Mouse (Mus musculus): ENCODE measurements around the gene Olfr1328. TPM values are rescaled to one million over a fixed set of nuclear protein-coding genes. Genes with fewer than 3 reads are reported as not detected.
"Not testable (repeated sequence)": the region's sequence is repeated elsewhere in the genome, so short reads cannot be mapped to it uniquely, and the experiment has no call there.

The Olfr1328 gene
- polyA plus RNA-seq (2016; fragmentation: Nextera tagmentation; extraction: Ambion mirVana) = not detected in 2 replicates

- no peaks in the 10 kb centered on the region for H3K9me3 ChIP-seq
- no peaks in the 10 kb centered on the region for H3K4me1 ChIP-seq
- ATAC-seq (ENCODE audit: low FRiP score, low read depth) = no peak
- H3K4me2 ChIP-seq (replicated peaks) = no peak within 1 kb of the TSS
- H3K27me3 ChIP-seq (replicated peaks) = no peaks in the 10 kb centered on the region
- no peak within 1 kb of the TSS for H3K27ac ChIP-seq
- no peaks in the 10 kb centered on the region for H3K36me3 ChIP-seq
- H3K9ac ChIP-seq = no peak within 1 kb of the TSS
- no peak within 1 kb of the TSS for H3K4me3 ChIP-seq
- WGBS = 63% methylated on average over 2 of the region's 2 CpGs
Measured at GRCm38 (mm10) chr4:118938512-118938911, at the start of gene Olfr1328. TSS of gene Olfr1328 (minus strand) at chr4:118938612.

DNA sequence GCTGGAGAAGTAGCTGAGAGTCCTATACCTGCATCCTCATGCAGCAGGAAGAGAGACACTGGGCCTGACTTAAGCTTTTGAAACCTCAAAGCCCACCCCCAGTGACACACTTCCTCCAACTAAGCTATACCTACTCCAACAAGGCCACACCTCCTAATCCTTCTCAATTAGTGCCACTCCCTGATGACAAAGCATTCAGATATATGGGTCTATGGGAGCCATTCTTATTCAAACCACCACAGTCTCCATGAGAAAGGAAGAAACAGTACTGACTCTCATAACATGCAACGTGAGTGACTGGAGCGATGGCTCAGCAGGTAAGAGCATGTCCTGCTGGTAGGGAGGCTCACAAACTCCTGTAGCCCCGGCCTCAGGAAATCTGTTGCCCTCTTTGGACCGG is 46.9 kb upstream of the Olfr1328 start:
- Histone ChIP-seq H3K27me3 (replicated peaks) (0 out of 2 replicates have a peak, but pooled peaks cover 2% of the 10 kb centered on the region), H3K36me3 (no peaks in the 10 kb centered on the region), H3K4me1 (no peaks in the 10 kb centered on the region), H3K9ac (no peak overlapping the region), H3K9me3 (no peaks in the 10 kb centered on the region), H3K4me2 (replicated peaks) (no peak overlapping the region), H3K27ac (no peak overlapping the region), H3K4me3 (no peak overlapping the region)
- 89% methylated on average over 4 of the region's 4 CpGs for WGBS
- no peak for ATAC-seq (ENCODE audit: low FRiP score, low read depth)

DNA sequence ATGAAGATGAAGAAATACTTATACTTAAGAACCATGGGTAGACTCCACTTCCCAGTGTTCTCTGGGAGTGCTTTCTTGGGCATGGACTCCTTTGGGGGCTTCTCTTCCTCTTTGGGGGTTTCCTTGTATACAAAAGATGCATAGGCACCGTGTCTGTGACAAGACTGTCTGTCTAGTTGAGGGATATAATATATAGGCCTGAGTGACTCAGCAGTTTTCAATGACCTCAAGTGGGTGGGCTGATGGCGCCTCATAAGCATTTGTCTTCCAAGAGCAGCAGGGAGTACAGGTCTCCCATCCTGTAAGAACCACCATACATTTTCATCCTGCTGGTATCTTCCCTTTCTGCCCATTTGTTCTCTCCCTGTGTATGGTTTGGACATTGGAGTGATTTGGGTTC is 34.9 kb upstream of the Olfr1328 start:
- 76% methylated on average over 2 of the region's 2 CpGs for WGBS
- H3K36me3 ChIP-seq = no peaks in the 10 kb centered on the region
- H3K4me3 ChIP-seq = no peak overlapping the region
- H3K9me3 ChIP-seq = no peaks in the 10 kb centered on the region
- H3K9ac ChIP-seq = no peak overlapping the region
- ATAC-seq (ENCODE audit: low FRiP score, low read depth) = no peak
- no peak overlapping the region for H3K27ac ChIP-seq
- no peaks in the 10 kb centered on the region for H3K4me1 ChIP-seq
- H3K4me2 ChIP-seq (replicated peaks) = no peak overlapping the region
- no peaks in the 10 kb centered on the region for H3K27me3 ChIP-seq (replicated peaks)

- no peak overlapping the region for H3K4me3 ChIP-seq
- H3K27ac ChIP-seq = no peak overlapping the region
- no peak for ATAC-seq (ENCODE audit: low FRiP score, low read depth)
- no peak overlapping the region for H3K9ac ChIP-seq
- H3K27me3 ChIP-seq (replicated peaks) = no peaks in the 10 kb centered on the region
- H3K36me3 ChIP-seq = no peaks in the 10 kb centered on the region
- H3K4me2 ChIP-seq (replicated peaks) = no peak overlapping the region
- WGBS = 92% methylated on average over 15 of the region's 15 CpGs
- no peaks in the 10 kb centered on the region for H3K4me1 ChIP-seq
- H3K9me3 ChIP-seq = no peaks in the 10 kb centered on the region
Measured at GRCm38 (mm10) chr4:118967711-118968110, 29.3 kb upstream of the Olfr1328 start.

DNA sequence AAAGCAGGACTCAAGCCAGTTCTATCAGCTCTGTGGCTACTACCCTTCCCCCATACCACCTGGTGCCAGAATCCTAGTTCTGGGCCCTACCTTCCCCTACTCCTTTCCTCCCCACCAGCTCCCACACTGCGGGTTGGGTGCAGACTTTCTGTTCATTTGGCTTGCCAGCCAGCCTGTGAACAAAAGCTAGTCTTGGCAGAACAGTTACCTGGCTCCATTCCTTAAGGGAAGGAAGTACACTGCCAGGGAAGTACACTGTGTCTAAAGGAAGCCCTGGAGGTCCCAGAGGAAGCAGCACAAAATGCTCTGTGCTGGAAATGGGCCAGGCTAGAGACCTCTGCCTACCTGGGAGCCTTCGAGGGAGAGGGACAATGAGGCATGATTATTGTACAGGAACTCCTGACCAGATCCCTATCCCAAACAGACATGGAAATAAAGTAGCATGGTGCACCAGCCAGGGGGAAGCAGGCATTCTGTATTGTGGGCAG is 22.8 kb upstream of the Olfr1328 start, which contains the start of gene Lao1:
Lao1 (plus strand) TSS at position 438 of the 488 bp plus-strand sequence.
- no peak within 1 kb of the TSS for H3K27ac ChIP-seq
- no peak for ATAC-seq (ENCODE audit: low FRiP score, low read depth)
- H3K9me3 ChIP-seq = no peaks in the 10 kb centered on the region
- H3K4me2 ChIP-seq (replicated peaks) = no peak within 1 kb of the TSS
- WGBS = 81% methylated on average over 2 of the region's 2 CpGs
- H3K27me3 ChIP-seq (replicated peaks) = no peaks in the 10 kb centered on the region
- no peak within 1 kb of the TSS for H3K4me3 ChIP-seq
- H3K4me1 ChIP-seq = no peaks in the 10 kb centered on the region
- H3K36me3 ChIP-seq = no peaks in the 10 kb centered on the region
- no peak within 1 kb of the TSS for H3K9ac ChIP-seq

DNA sequence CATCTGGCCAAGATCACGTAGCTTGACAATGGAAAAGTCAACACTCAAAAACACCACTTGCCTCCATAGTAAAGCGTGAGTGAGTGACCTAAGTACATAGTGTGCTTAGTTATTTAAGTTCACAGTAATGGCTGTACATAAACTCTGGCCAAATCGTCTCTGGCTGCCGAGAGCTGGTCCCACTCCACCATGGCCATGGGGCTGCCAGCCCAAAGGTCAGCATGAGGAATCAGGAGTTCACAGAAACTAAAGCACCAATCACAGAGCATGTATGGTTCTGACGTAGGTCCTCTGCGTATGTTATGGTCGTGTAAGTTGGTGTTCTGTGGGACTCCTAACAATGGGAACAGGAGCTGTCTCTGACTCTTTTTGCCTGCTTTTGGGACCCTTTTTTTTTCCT is 20.4 kb upstream of the Olfr1328 start:
- H3K4me3 ChIP-seq = no peak overlapping the region
- H3K27ac ChIP-seq = no peak overlapping the region
- no peak overlapping the region for H3K9ac ChIP-seq
- H3K4me1 ChIP-seq = no peaks in the 10 kb centered on the region
- H3K4me2 ChIP-seq (replicated peaks) = no peak overlapping the region
- no peaks in the 10 kb centered on the region for H3K36me3 ChIP-seq
- no peak for ATAC-seq (ENCODE audit: low FRiP score, low read depth)
- 89% methylated on average over 7 of the region's 7 CpGs for WGBS
- no peaks in the 10 kb centered on the region for H3K9me3 ChIP-seq
- H3K27me3 ChIP-seq (replicated peaks) = no peaks in the 10 kb centered on the region

- not testable (repeated sequence) for H3K36me3 ChIP-seq; H3K4me3 ChIP-seq; H3K9me3 ChIP-seq; H3K27me3 ChIP-seq (replicated peaks); H3K9ac ChIP-seq; H3K4me2 ChIP-seq (replicated peaks); ATAC-seq (ENCODE audit: low FRiP score, low read depth); H3K27ac ChIP-seq; H3K4me1 ChIP-seq
- 77% methylated on average over 3 of the region's 3 CpGs for WGBS
Measured at GRCm38 (mm10) chr4:118931326-118931725, 7.1 kb downstream of the Olfr1328 start.

DNA sequence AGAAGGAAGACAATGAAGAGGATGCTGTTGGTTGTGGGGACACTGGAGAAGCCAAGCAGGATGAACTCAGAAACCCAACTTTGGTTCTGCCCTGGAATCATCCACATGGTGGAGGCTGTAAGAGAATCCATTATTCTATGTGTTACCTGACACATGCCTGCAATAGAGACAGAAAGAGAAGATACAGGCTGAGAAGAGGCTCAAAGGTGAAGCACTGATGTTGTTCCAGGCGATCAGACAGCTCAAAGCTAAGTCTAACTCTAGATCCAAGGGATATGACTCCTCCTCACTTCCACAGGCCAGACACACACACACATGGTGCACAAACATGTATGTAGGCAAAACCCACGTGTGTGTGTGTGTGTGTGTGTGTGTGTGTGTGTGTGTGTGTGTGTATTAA is 21.0 kb downstream of the Olfr1328 start, which contains the start of gene Olfr1329:
Olfr1329 (minus strand) TSS at position 101 of the 400 bp plus-strand sequence.
- WGBS = 67% methylated on average over 2 of the region's 2 CpGs
- not testable (repeated sequence) for ATAC-seq (ENCODE audit: low FRiP score, low read depth); H3K4me2 ChIP-seq (replicated peaks); H3K36me3 ChIP-seq; H3K4me1 ChIP-seq; H3K27ac ChIP-seq; H3K9me3 ChIP-seq; H3K27me3 ChIP-seq (replicated peaks); H3K9ac ChIP-seq; H3K4me3 ChIP-seq

- no peaks in the 10 kb centered on the region for H3K4me1 ChIP-seq
- H3K36me3 ChIP-seq = no peaks in the 10 kb centered on the region
- no peak overlapping the region for H3K4me3 ChIP-seq
- ATAC-seq (ENCODE audit: low FRiP score, low read depth) = no peak
- H3K27ac ChIP-seq = no peak overlapping the region
- H3K9me3 ChIP-seq = no peaks in the 10 kb centered on the region
- H3K4me2 ChIP-seq (replicated peaks) = no peak overlapping the region
- WGBS = 69% methylated on average over 2 of the region's 2 CpGs
- no peaks in the 10 kb centered on the region for H3K27me3 ChIP-seq (replicated peaks)
- no peak overlapping the region for H3K9ac ChIP-seq
Measured at GRCm38 (mm10) chr4:118901981-118902380, 36.4 kb downstream of the Olfr1328 start.

GRCm38 (mm10) chr4:118888297-118888696 is 50.1 kb downstream of the Olfr1328 start, which contains the start of gene Olfr1330:
TSS of gene Olfr1330 (plus strand) at chr4:118888597.
- no peak within 1 kb of the TSS for H3K9ac ChIP-seq
- no peak for ATAC-seq (ENCODE audit: low FRiP score, low read depth)
- no peak within 1 kb of the TSS for H3K4me3 ChIP-seq
- H3K27me3 ChIP-seq (replicated peaks) = no peaks in the 10 kb centered on the region
- no peaks in the 10 kb centered on the region for H3K4me1 ChIP-seq
- no peak within 1 kb of the TSS for H3K27ac ChIP-seq
- H3K36me3 ChIP-seq = no peaks in the 10 kb centered on the region
- H3K9me3 ChIP-seq = no peaks in the 10 kb centered on the region
- H3K4me2 ChIP-seq (replicated peaks) = no peak within 1 kb of the TSS
- 85% methylated on average over 1 of the region's 1 CpGs for WGBS

Other genes with a start within 250 kb of the Olfr1328 start
- not detected in 2 replicates for gene Olfr1342, start 245.9 kb downstream of the Olfr1328 start, polyA plus RNA-seq (2016; fragmentation: Nextera tagmentation; extraction: Ambion mirVana)
- gene Olfr1341, start 235.1 kb downstream of the Olfr1328 start, polyA plus RNA-seq (2016; fragmentation: Nextera tagmentation; extraction: Ambion mirVana) = not detected in 2 replicates
- not detected in 2 replicates for gene Olfr1340, start 218.5 kb downstream of the Olfr1328 start, polyA plus RNA-seq (2016; fragmentation: Nextera tagmentation; extraction: Ambion mirVana)
- not detected in 2 replicates for gene Olfr1339, start 206.4 kb downstream of the Olfr1328 start, polyA plus RNA-seq (2016; fragmentation: Nextera tagmentation; extraction: Ambion mirVana)
- gene Olfr1338, start 179.9 kb downstream of the Olfr1328 start, polyA plus RNA-seq (2016; fragmentation: Nextera tagmentation; extraction: Ambion mirVana) = not detected in 2 replicates
- not detected in 2 replicates for gene Olfr1337, start 156.0 kb downstream of the Olfr1328 start, polyA plus RNA-seq (2016; fragmentation: Nextera tagmentation; extraction: Ambion mirVana)
- not detected in 2 replicates for gene Olfr1335, start 128.7 kb downstream of the Olfr1328 start, polyA plus RNA-seq (2016; fragmentation: Nextera tagmentation; extraction: Ambion mirVana)
- gene Olfr1333, start 102.3 kb downstream of the Olfr1328 start, polyA plus RNA-seq (2016; fragmentation: Nextera tagmentation; extraction: Ambion mirVana) = not detected in 2 replicates
- gene Olfr1331, start 74.0 kb downstream of the Olfr1328 start, polyA plus RNA-seq (2016; fragmentation: Nextera tagmentation; extraction: Ambion mirVana) = not detected in 2 replicates
- not detected in 2 replicates for gene Olfr1330, start 50.0 kb downstream of the Olfr1328 start, polyA plus RNA-seq (2016; fragmentation: Nextera tagmentation; extraction: Ambion mirVana)
- gene Olfr1329, start 21.1 kb downstream of the Olfr1328 start, polyA plus RNA-seq (2016; fragmentation: Nextera tagmentation; extraction: Ambion mirVana) = not detected in 2 replicates
- not detected in 2 replicates for gene Lao1, start 23.0 kb upstream of the Olfr1328 start, polyA plus RNA-seq (2016; fragmentation: Nextera tagmentation; extraction: Ambion mirVana)
- gene Slc2a1, start 170.1 kb upstream of the Olfr1328 start, polyA plus RNA-seq (2016; fragmentation: Nextera tagmentation; extraction: Ambion mirVana) = 122 and 128 TPM in 2 replicates
- 7.2 and 9.3 TPM in 2 replicates for gene Zfp691, start 235.6 kb upstream of the Olfr1328 start, polyA plus RNA-seq (2016; fragmentation: Nextera tagmentation; extraction: Ambion mirVana)

All from neural tube, embryonic 12.5 days (tissue).